Mouse (Mus musculus): ENCODE measurements around the gene Wnt10b.

The Wnt10b gene

GRCm38 (mm10) chr15:98796803-98797595 is 19.0 kb upstream of the Wnt10b start:
- DNase-seq, result no peak

DNA sequence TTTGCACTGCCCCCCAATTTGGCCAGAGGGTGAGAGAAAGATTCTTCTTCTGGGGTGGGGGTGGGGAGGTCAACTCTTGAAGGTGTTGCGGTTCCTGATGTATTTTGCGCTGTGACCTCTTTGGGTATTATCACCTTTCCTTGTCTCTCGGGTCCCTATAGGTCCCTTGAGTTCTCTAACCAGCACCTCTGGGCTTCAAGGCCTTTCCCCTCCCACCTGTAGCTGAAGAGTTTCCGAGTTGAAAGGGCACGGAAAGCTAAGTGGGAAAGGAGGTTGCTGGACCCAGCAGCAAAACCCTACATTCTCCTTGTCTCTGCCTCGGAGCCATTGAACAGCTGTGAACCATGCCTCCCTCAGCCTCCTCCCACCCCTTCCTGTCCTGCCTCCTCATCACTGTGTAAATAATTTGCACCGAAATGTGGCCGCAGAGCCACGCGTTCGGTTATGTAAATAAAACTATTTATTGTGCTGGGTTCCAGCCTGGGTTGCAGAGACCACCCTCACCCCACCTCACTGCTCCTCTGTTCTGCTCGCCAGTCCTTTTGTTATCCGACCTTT is 15.3 kb upstream of the Wnt10b start:
- DNase-seq, result no peak

DNA sequence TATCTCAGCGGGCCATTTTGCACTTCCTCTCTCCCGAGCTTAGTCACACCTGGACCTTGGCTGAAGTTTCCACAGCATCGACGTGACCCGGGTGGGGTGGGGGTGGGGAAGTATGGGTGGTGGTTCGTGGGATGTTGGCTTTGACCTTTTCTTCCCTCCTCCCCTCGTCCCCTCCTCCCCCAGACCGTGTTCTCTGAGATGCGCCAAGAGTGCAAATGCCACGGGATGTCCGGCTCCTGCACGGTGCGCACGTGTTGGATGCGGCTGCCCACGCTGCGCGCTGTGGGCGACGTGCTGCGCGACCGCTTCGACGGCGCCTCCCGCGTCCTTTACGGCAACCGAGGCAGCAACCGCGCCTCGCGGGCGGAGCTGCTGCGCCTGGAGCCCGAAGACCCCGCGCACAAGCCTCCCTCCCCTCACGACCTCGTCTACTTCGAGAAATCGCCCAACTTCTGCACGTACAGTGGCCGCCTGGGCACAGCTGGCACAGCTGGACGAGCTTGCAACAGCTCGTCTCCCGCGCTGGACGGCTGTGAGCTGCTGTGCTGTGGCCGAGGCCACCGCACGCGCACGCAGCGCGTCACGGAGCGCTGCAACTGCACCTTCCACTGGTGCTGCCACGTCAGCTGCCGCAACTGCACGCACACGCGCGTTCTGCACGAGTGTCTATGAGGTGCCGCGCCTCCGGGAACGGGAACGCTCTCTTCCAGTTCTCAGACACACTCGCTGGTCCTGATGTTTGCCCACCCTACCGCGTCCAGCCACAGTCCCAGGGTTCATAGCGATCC is 14.5 kb upstream of the Wnt10b start:
- no peak for DNase-seq

DNA sequence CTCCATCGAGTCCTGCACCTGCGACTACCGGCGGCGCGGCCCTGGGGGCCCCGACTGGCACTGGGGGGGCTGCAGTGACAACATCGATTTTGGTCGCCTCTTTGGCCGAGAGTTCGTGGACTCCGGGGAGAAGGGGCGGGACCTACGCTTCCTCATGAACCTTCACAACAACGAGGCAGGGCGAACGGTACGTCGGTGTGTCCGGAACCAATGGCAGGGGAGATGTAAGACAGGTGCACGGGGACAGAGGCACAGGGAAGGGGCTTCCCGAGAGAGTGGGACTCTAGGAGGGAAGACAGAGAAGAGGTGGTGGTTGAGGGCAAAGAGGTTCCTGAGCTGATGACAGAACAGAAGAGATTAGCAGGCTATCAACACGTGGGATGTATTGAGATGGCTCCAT is 13.8 kb upstream of the Wnt10b start:
- DNase-seq, result no peak

DNA sequence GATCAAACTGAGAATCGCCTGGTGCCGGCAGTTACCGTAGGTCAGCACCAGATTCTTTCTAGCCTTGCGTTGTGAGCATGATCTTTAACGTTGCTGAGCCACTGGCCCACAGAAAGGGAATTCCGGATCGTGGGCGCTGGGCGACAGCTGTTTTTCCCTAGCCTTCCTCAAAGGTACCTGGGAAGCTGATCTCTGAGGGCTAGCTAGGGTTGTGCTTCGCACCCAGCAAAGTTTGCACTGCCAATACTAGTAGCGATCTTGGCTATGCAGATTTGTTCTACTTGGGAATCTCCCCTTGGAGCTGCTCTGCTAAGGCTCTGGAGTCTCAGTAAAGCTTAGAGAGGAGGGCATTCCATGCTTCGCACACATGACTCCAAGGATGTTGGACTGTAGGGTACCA is 13.3 kb upstream of the Wnt10b start:
- no peak for DNase-seq

- DNase-seq, result no peak
These were observed 12.8 kb upstream of the Wnt10b start for GRCm38 (mm10) chr15:98790761-98791160.

DNA sequence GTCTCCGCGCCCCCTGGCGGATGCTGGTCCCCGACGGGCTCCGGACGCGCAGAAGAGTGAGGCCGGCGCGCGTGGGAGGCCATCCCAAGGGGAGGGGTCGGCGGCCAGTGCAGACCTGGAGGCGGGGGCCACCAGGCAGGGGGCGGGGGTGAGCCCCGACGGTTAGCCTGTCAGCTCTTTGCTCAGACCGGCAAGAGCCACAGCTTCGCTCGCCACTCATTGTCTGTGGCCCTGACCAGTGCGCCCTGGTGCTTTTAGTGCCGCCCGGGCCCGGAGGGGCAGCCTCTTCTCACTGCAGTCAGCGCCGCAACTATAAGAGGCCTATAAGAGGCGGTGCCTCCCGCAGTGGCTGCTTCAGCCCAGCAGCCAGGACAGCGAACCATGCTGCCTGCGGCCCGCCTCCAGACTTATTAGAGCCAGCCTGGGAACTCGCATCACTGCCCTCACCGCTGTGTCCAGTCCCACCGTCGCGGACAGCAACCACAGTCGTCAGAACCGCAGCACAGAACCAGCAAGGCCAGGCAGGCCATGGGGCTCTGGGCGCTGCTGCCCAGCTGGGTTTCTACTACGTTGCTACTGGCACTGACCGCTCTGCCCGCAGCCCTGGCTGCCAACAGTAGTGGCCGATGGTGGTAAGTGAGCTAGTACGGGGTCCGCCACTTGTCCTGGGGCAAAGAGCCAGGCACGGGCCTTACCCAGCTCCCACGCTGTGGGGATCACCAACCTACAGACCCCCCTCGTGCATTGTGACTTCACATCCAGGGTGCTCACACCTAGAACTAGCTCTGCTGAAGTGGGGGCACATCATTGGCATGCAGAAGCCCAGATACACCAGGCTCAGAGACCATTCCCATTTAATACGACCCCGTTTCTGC is 11.9 kb upstream of the Wnt10b start, which contains the start of gene Wnt1:
Wnt1 (plus strand) TSS at position 197 of the 875 bp plus-strand sequence.
- peak; percentile 70 for DNase-seq

GRCm38 (mm10) chr15:98788972-98789660 is 11.2 kb upstream of the Wnt10b start:
- no peak for DNase-seq

- no peak for DNase-seq
These were observed 10.0 kb upstream of the Wnt10b start for GRCm38 (mm10) chr15:98787930-98788329.

GRCm38 (mm10) chr15:98785744-98786143 is 7.8 kb upstream of the Wnt10b start:
- DNase-seq, result no peak

DNA sequence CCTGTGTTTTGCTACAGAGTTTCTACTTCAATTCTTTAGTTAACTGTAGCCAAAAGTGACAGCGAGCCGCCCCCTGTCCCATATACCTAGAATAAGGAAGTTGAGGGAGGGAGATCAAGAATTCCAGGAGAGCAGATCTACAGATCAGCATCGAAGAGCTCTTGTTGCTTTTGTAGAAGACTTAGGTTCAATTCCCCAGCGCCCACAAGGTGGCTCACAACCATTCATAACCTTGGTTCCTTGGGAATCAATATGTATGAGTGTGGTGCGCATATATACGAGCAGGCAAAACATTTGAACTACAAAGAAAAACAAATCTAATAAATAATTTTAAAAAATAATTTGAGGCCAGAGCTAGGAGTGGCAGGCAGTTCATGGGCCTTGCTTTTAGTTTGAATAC is 3.2 kb upstream of the Wnt10b start:
- DNase-seq, result no peak

GRCm38 (mm10) chr15:98780573-98780972 is 2.6 kb upstream of the Wnt10b start:
- DNase-seq, result no peak

- no peak for DNase-seq
These were observed 2.1 kb upstream of the Wnt10b start for GRCm38 (mm10) chr15:98780075-98780474.

GRCm38 (mm10) chr15:98778806-98779205 is 856 bp upstream of the Wnt10b start:
- DNase-seq, result no peak

- DNase-seq, result no peak
These were observed 331 bp upstream of the Wnt10b start for GRCm38 (mm10) chr15:98778191-98778770.

DNA sequence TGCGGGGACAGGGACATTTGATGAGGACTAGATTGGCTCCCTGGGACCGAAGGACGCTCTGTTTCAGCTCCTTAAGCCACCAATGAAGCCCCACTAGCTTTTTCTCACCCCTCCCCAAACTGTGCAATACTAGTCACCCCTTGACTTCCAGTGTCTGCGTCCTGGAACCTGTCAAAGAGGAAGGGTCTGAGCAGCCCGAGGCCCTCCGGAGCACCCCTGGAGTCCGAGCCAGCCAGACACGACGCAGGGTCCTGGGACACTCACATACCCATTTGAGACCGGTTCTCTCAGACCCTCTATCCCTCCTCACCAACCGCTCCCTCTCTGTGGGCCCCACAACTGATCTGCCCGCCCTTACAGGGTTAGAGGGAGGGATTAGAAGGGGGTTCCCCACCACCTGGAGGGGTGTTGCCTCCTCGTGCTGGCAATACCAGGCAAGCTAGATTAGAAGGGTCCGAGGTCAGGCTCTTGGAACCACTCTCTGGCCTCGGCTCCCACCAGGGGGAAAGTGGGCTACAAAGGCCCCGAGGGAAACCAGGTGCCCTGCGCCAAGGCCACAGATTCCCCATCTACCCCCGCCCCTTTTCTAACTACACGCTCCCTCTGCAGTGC is 839 bp downstream of the Wnt10b start:
- no peak for DNase-seq

DNA sequence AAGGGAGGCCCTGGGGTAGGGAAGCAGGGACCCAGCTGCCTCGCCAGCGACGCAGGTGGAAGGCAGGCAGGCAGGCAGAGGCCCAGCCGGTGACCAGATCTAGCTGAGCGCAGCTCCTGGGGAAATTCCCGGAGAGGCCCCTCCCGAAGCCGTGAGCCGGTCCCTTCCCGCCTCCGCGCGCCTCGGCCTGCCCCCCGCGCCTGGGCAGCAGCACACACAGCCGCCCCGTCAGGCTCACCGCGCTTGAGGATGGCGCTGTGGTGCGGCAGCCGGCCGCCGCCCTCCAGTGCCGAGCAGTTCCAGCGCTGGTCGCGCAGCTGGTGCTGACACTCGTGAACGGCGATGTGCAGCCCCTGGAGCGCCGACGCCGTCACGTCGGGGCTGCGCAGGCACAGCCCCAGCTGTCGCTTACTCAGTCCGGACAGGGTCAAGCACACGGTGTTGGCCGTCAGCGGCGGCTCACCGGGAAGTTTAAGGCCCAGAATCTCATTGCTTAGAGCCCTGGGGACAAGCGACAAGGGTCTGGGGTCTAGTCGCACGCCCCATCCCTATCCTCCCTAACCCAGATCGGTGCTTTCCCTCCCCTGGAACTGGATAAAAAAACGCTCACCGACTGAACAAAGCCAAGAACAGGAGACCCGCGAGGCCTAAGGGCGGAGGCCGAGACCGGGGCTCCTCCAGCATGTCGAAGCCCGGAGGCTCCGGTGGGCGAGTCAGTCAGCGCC is 1.5 kb downstream of the Wnt10b start:
- peak; percentile 41 for DNase-seq

DNA sequence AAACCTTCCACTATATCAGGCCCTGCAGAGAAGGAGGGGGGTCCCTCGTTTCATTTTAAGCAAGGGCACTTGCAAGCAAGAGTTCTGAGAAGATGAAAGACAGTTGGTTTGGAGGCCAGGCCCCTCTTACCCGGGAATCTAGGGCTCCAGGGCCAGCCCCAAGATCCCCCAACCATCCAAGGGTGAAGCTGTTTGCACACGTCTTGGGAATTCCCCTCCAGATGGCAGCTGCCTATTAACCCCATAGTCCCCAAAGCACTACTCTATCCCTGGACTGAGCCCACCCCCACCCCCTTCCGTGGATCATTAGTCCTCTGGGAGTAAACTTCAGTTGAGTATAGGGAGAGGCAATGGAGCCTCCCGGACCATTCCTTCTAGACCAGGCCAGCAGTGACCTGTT is 2.4 kb downstream of the Wnt10b start:
- no peak for DNase-seq

- DNase-seq, result no peak
These were observed 3.9 kb downstream of the Wnt10b start for GRCm38 (mm10) chr15:98774096-98774495.

DNA sequence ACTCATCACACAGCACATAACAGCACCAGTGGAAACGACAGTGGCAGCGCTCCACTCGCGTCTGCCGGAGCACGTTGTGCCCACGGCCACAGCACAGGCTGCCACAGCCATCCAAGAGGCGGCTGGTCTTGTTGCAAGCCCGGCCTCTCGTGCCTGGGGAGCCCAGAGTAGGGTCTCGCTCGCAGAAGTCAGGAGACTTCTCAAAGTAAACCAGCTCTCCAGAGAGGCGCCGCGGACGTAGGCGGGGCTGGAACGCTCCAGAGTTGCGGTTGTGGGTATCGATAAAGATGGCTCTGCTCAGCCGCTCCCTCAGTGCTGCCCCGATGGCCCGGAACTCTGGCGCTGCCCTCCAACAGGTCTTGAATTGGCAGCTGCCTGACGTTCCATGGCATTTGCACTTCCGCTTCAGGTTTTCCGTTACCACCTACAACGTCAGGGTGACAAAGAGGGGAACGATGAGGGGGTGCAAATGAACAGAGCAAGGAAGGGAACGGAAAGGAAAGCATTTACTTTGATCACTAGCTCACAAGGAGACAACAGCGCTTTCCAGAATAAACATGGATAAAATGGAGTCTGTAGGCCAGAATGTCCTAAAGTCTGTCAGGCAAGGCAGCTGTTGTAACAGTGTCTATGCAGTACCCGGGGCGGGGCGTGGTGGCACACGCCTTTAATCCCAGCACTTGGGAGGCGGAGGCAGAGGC is 5.3 kb downstream of the Wnt10b start:
- peak; percentile 77 for DNase-seq
